Comparison of ENCODE assay signal across 15 mouse cellular contexts in the genomic region with DNA sequence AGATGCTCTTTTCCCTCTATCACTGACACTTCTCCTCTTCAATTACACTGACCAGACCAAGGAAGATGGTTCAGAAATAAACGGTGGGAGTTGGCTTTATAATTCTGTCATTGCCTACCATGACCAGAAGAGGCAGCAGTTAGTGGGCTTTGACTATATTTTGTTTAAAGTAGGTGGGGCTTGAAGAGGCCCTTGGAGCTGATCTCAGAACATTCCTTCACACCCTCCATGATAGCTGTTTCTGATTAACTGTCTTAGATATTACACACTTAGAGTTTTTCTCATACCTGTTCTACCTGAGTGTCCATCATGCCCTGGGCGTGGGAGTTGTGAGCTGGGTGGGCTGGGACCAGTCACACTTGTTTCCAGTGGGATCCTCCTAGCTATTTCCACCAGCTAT. TPM values are rescaled to one million over a fixed set of nuclear protein-coding genes. Genes with fewer than 3 reads are reported as not detected.
DNase-seq lines count a peak whose midpoint lies in the region; ATAC-seq and TF ChIP-seq lines count a peak whose summit lies in the region.
"Had no signal": no experiment of that assay in that cellular context is flagged by ENCODE, and none has a peak within 500 bp of the region (broad histone marks: within the 10 kb centered on the region; RNA-seq: fewer than 3 reads in every experiment).

No protein-coding gene starts in this region.

- H3K27me3 ChIP-seq in intestine, postnatal 0 days (replicated peaks; ENCODE audit: control insufficient read depth, insufficient read depth, low read length), result no peaks in the 10 kb centered on the region
- no peaks in the 10 kb centered on the region for H3K27me3 ChIP-seq in intestine, embryonic 16.5 days (replicated peaks; ENCODE audit: control insufficient read depth, insufficient read depth, low read length)
- H3K27me3 ChIP-seq in CH12.LX (replicated peaks), result no peaks in the 10 kb centered on the region
- H3K27me3 ChIP-seq in lung, postnatal 0 days (replicated peaks; ENCODE audit: insufficient read depth, low read length), result no peaks in the 10 kb centered on the region
- H3K27me3 ChIP-seq: limb, embryonic 13.5 days had no signal

- H3K9ac ChIP-seq in intestine, postnatal 0 days (ENCODE audit: low read depth, low read length), result no peak overlapping the region
- H3K9ac ChIP-seq in intestine, embryonic 16.5 days (ENCODE audit: low read depth, low read length), result no peak overlapping the region
- H3K9ac ChIP-seq in CH12.LX (ENCODE audit: insufficient read depth, low read depth), result no peak overlapping the region
- H3K9ac ChIP-seq in lung, postnatal 0 days (replicated peaks; ENCODE audit: low read depth), result no peak overlapping the region
- H3K9ac ChIP-seq: limb, embryonic 13.5 days had no signal

- H3K4me3 ChIP-seq in intestine, postnatal 0 days (ENCODE audit: low read depth, low read length), result no peak overlapping the region
- H3K4me3 ChIP-seq in intestine, embryonic 16.5 days (ENCODE audit: low read length), result no peak overlapping the region
- no peak overlapping the region for H3K4me3 ChIP-seq in CH12.LX (replicated peaks in 1 of 3; ENCODE audit: low read depth in 2 of 3, low read length in 2 of 3, poor library complexity in 1 of 3)
- H3K4me3 ChIP-seq in lung, postnatal 0 days (ENCODE audit: low read depth, low read length), result no peak overlapping the region
- H3K4me3 ChIP-seq: limb, embryonic 13.5 days had no signal

- peak; percentile 55 for TF ChIP-seq CTCF in intestine, postnatal 0 days (IDR thresholded peaks at IDR 0.05; ENCODE audit: low read depth)
- peak in 1 of 2 experiments; percentile 46; a peak in 2 of 4 replicates for TF ChIP-seq CTCF in CH12.LX (conservative IDR thresholded peaks at IDR 0.05 in 1 of 2, IDR thresholded peaks at IDR 0.05 in 1 of 2; ENCODE audit: low read depth in 2 of 2, low read length in 2 of 2)
- TF ChIP-seq CTCF in lung, postnatal 0 days (IDR thresholded peaks at IDR 0.05), result peak; percentile 62

- 0 out of 2 replicates have a peak, but pooled peaks have one; percentile 9 for ATAC-seq in intestine, postnatal 0 days
- no peak for ATAC-seq in intestine, embryonic 16.5 days
- ATAC-seq in lung, postnatal 0 days, result peak; percentile 75
- ATAC-seq: inflammation-experienced regulatory T-cells, adult 6 months had no signal

- no peaks in the 10 kb centered on the region for H3K9me3 ChIP-seq in intestine, postnatal 0 days (ENCODE audit: control insufficient read depth)
- H3K9me3 ChIP-seq in intestine, embryonic 16.5 days (ENCODE audit: control insufficient read depth, low read length), result no peaks in the 10 kb centered on the region
- no peaks in the 10 kb centered on the region for H3K9me3 ChIP-seq in CH12.LX (replicated peaks; ENCODE audit: low read length)
- H3K9me3 ChIP-seq in lung, postnatal 0 days (ENCODE audit: low read length), result no peaks in the 10 kb centered on the region
- H3K9me3 ChIP-seq: limb, embryonic 13.5 days had no signal

- no peaks in the 10 kb centered on the region for H3K79me2 ChIP-seq in CH12.LX (replicated peaks; ENCODE audit: control insufficient read depth, extremely low read depth, insufficient read depth, poor library complexity, severe bottlenecking)

- DNase-seq in CH12.LX (ENCODE audit: extremely low read depth), result no peak
- peak; percentile 21 for DNase-seq in ZHBTc4 (ENCODE audit: low read depth, low spot score)
- DNase-seq in lung, postnatal 0 days (ENCODE audit: low spot score), result peak; percentile 84
- DNase-seq in gastrocnemius, postnatal 36 days, result no peak
- no peak for DNase-seq in thymus, postnatal 14 days
- DNase-seq: cerebellum, adult 2 months; heart, postnatal 36 days; kidney, postnatal 10 days; layer of hippocampus, postnatal 36 days; right cerebral cortex, adult 18-20 months; thymus, adult 18-20 months had no signal

- no peaks in the 10 kb centered on the region for H3K36me3 ChIP-seq in intestine, postnatal 0 days (ENCODE audit: control insufficient read depth, insufficient read depth)
- no peaks in the 10 kb centered on the region for H3K36me3 ChIP-seq in intestine, embryonic 16.5 days (ENCODE audit: control insufficient read depth, insufficient read depth, low read length)
- peaks cover 0 to 29% of the 10 kb centered on the region in 2 experiments for H3K36me3 ChIP-seq in CH12.LX (replicated peaks in 1 of 2; ENCODE audit: control insufficient read depth in 1 of 2, insufficient read depth in 1 of 2, low read length in 1 of 2)
- H3K36me3 ChIP-seq in lung, postnatal 0 days (ENCODE audit: insufficient read depth, low read length), result peaks cover 5% of the 10 kb centered on the region; the same call in 1 of the 2 replicates

- TF ChIP-seq RAD21 in CH12.LX (IDR thresholded peaks at IDR 0.05; ENCODE audit: low read depth, low read length), result peak; percentile 12; the same call in 1 of the 2 replicates

- TF ChIP-seq POLR2A in CH12.LX (IDR thresholded peaks at IDR 0.05; ENCODE audit: low read depth, low read length), result no peak

- 77% methylated on average over 2 of the region's 2 CpGs for WGBS in intestine, postnatal 0 days
- WGBS in intestine, embryonic 16.5 days, result 70% methylated on average over 2 of the region's 2 CpGs
- WGBS in lung, postnatal 0 days, result 48% methylated on average over 2 of the region's 2 CpGs

- H3K27ac ChIP-seq in intestine, postnatal 0 days (ENCODE audit: low read depth, low read length), result no peak overlapping the region
- no peak overlapping the region for H3K27ac ChIP-seq in intestine, embryonic 16.5 days (ENCODE audit: low read length)
- no peak overlapping the region for H3K27ac ChIP-seq in CH12.LX (ENCODE audit: insufficient read depth, low read depth)
- H3K27ac ChIP-seq in lung, postnatal 0 days (ENCODE audit: low read length), result peak overlapping the region; percentile 58
- H3K27ac ChIP-seq: limb, embryonic 13.5 days had no signal

- intact Hi-C loops in gastrocnemius, postnatal 36 days (cut with DNase I), result no loop called here

- in situ Hi-C loops in CH12.LX (cut with MboI; ENCODE audit: low pct_ligation_motif_present, low pct_unique_long_range_greater_than_20kb, low sequenced_read_pairs), result no loop called here

- peaks cover 18% of the 10 kb centered on the region for H3K4me1 ChIP-seq in intestine, postnatal 0 days (replicated peaks; ENCODE audit: control insufficient read depth, insufficient read depth, low read length)
- H3K4me1 ChIP-seq in intestine, embryonic 16.5 days (ENCODE audit: control insufficient read depth, insufficient read depth, low read length), result peaks cover 27% of the 10 kb centered on the region
- H3K4me1 ChIP-seq in CH12.LX (ENCODE audit: control insufficient read depth in 1 of 2, insufficient read depth in 2 of 2), result no peaks in the 10 kb centered on the region
- H3K4me1 ChIP-seq in lung, postnatal 0 days (ENCODE audit: insufficient read depth, low read depth, low read length), result peaks cover 34% of the 10 kb centered on the region

- dilution Hi-C loops in CH12.LX (cut with MboI; ENCODE audit: extremely low pct_ligation_motif_present, extremely low pct_unique_long_range_greater_than_20kb, low sequenced_read_pairs), result no loop called here

- H3K4me2 ChIP-seq in intestine, postnatal 0 days (replicated peaks; ENCODE audit: low read depth), result no peak overlapping the region
- no peak overlapping the region for H3K4me2 ChIP-seq in intestine, embryonic 16.5 days (ENCODE audit: low read depth, low read length)
- H3K4me2 ChIP-seq in CH12.LX (ENCODE audit: insufficient read depth, low read depth, poor library complexity, severe bottlenecking), result no peak overlapping the region
- no peak overlapping the region for H3K4me2 ChIP-seq in lung, postnatal 0 days (replicated peaks; ENCODE audit: low read depth, low read length)
- H3K4me2 ChIP-seq: limb, embryonic 13.5 days had no signal

- no peak for TF ChIP-seq EP300 in CH12.LX (IDR thresholded peaks at IDR 0.05; ENCODE audit: low read length)
- TF ChIP-seq EP300 in lung, postnatal 0 days (IDR thresholded peaks at IDR 0.05), result peak; percentile 96

TF ChIP-seq in CH12.LX, 34 proteins besides CTCF, POLR2A, EP300 and RAD21:
- TF ChIP-seq HCFC1 (IDR thresholded peaks at IDR 0.05; ENCODE audit: low read depth, low read length), result no peak
- no peak for TF ChIP-seq UBTF (IDR thresholded peaks at IDR 0.05; ENCODE audit: low read depth, low read length)
- no peak for TF ChIP-seq MAZ (IDR thresholded peaks at IDR 0.05; ENCODE audit: low read depth, low read length)
- TF ChIP-seq ZC3H11A (IDR thresholded peaks at IDR 0.05; ENCODE audit: low read depth, low read length), result no peak
TF ChIP-seq in CH12.LX: peak in this region for 0.

RNA-seq across cellular contexts. Expression of gene Timp3, which starts 28.5 kb away (rescaled TPM):
- polyA plus RNA-seq in intestine, postnatal 0 days (2015; fragmentation: Nextera tagmentation; extraction: Ambion mirVana), result 24.2 and 29.4 TPM in 2 replicates
- 43.4 and 43.7 TPM in 2 replicates for polyA plus RNA-seq in intestine, embryonic 16.5 days (2015; fragmentation: Nextera tagmentation; extraction: Ambion mirVana)
- total RNA-seq in CH12.LX (2012; rRNA removed) (0.08 and 0.17 TPM in 2 replicates), CH12.LX (2014; rRNA removed) (not detected in 2 replicates)
- 0.09 and 0.14 TPM in 2 replicates for polyA plus RNA-seq in CH12.LX (2012; ENCODE audit: insufficient read length, low read depth)
- polyA plus RNA-seq in lung, postnatal 0 days (2015; fragmentation: Nextera tagmentation; extraction: Ambion mirVana), result 207 and 208 TPM in 2 replicates
- 10 to 100 TPM; 51.7 to 59.6 TPM for total RNA-seq in gastrocnemius, postnatal 36 days (2021)
- polyA plus RNA-seq: inflammation-experienced regulatory T-cells, adult 6 months had no signal

Comparison
In these comparisons a context has a peak if more than half of its experiments do, and no peak if none do; other contexts are left out.
1. DNase-seq: peak in ZHBTc4 (single experiment) and lung, postnatal 0 days (single experiment); none in CH12.LX (single experiment), gastrocnemius, postnatal 36 days (0 of 2) and thymus, postnatal 14 days (single experiment).
2. RNA of gene Timp3, which starts 28.5 kb away (polyA plus RNA-seq): 207 to 208 TPM in lung, postnatal 0 days, 43.4 to 43.7 TPM in intestine, embryonic 16.5 days and 24.2 to 29.4 TPM in intestine, postnatal 0 days; 0.09 to 0.14 TPM in CH12.LX; every median in the first group is over 10 times any median in the second.